ENCODE assay signal across 29 mouse cellular contexts in genomic region chr1:181009011-181009590, GRCm38 (mm10). TPM values are rescaled to one million over a fixed set of nuclear protein-coding genes. Genes with fewer than 3 reads are reported as not detected.
DNase-seq lines count a peak whose midpoint lies in the region; ATAC-seq and TF ChIP-seq lines count a peak whose summit lies in the region.
"Had no signal": no experiment of that assay in that cellular context is flagged by ENCODE, and none has a peak within 500 bp of the region (broad histone marks: within the 10 kb centered on the region; RNA-seq: fewer than 3 reads in every experiment).

No protein-coding gene starts in this region.

- H3K4me2 ChIP-seq in heart, embryonic 15.5 days = no peak overlapping the region
- H3K4me2 ChIP-seq in heart, embryonic 12.5 days = no peak overlapping the region
- H3K4me2 ChIP-seq in forebrain, embryonic 16.5 days (ENCODE audit: low read length) = no peak overlapping the region
- H3K4me2 ChIP-seq: forebrain, embryonic 15.5 days; hindbrain, embryonic 15.5 days had no signal

- 0 out of 2 replicates have a peak overlapping the region, but pooled peaks have one; percentile 45 for H3K27ac ChIP-seq in heart, embryonic 15.5 days
- no peak overlapping the region for H3K27ac ChIP-seq in heart, embryonic 12.5 days (ENCODE audit: poor library complexity, severe bottlenecking)
- peak overlapping the region; percentile 14; the same call in 1 of the 2 replicates for H3K27ac ChIP-seq in testis, adult 2 months (ENCODE audit: control insufficient read depth, insufficient read depth, low read depth, low read length)
- no peak overlapping the region for H3K27ac ChIP-seq in forebrain, embryonic 16.5 days (ENCODE audit: low read length)
- H3K27ac ChIP-seq: forebrain, embryonic 15.5 days; hindbrain, embryonic 15.5 days had no signal

- TF ChIP-seq CTCF in testis, adult 2 months (IDR thresholded peaks at IDR 0.05; ENCODE audit: control insufficient read depth, insufficient read depth, insufficient replicate concordance, low read depth, low read length) = no peak

- DNase-seq in testis, postnatal 14 days (ENCODE audit: low spot score) = no peak
- DNase-seq in adipocyte (ENCODE audit: low spot score) = peak; percentile 30
- DNase-seq in layer of hippocampus, adult 18-20 months (ENCODE audit: low spot score in 2 of 2) = no peak
- DNase-seq: midbrain, embryonic 14.5 days; right cerebral cortex, postnatal 25 days; thymus, postnatal 25 days had no signal

- no peaks in the 10 kb centered on the region for H3K27me3 ChIP-seq in heart, embryonic 15.5 days
- no peaks in the 10 kb centered on the region for H3K27me3 ChIP-seq in heart, embryonic 12.5 days (replicated peaks)
- no peaks in the 10 kb centered on the region for H3K27me3 ChIP-seq in testis, adult 2 months (ENCODE audit: control insufficient read depth, insufficient read depth, low read length)
- H3K27me3 ChIP-seq in forebrain, embryonic 16.5 days (replicated peaks; ENCODE audit: control insufficient read depth, insufficient read depth, low read length) = no peaks in the 10 kb centered on the region
- H3K27me3 ChIP-seq: forebrain, embryonic 15.5 days; hindbrain, embryonic 15.5 days had no signal

- TF ChIP-seq POLR2A in testis, adult 2 months (IDR thresholded peaks at IDR 0.05; ENCODE audit: control insufficient read depth, low read depth, low read length) = no peak

- no peak overlapping the region for H3K4me3 ChIP-seq in heart, embryonic 15.5 days
- H3K4me3 ChIP-seq in heart, embryonic 12.5 days = no peak overlapping the region
- no peak overlapping the region for H3K4me3 ChIP-seq in testis, adult 2 months (ENCODE audit: control insufficient read depth, low read depth, low read length)
- H3K4me3 ChIP-seq in forebrain, embryonic 16.5 days (replicated peaks; ENCODE audit: low read length) = no peak overlapping the region
- H3K4me3 ChIP-seq: erythroblast, embryonic 14.5 days; forebrain, embryonic 15.5 days; hindbrain, embryonic 15.5 days had no signal

- H3K9me3 ChIP-seq in heart, embryonic 15.5 days (replicated peaks) = no peaks in the 10 kb centered on the region
- no peaks in the 10 kb centered on the region for H3K9me3 ChIP-seq in heart, embryonic 12.5 days (replicated peaks)
- no peaks in the 10 kb centered on the region for H3K9me3 ChIP-seq in forebrain, embryonic 16.5 days (ENCODE audit: control insufficient read depth, low read length)
- H3K9me3 ChIP-seq: forebrain, embryonic 15.5 days; hindbrain, embryonic 15.5 days; megakaryocyte, embryonic 14.5 days had no signal

- H3K4me1 ChIP-seq in heart, embryonic 15.5 days (replicated peaks) = peaks cover 10% of the 10 kb centered on the region
- H3K4me1 ChIP-seq in heart, embryonic 12.5 days (replicated peaks) = peaks cover 12% of the 10 kb centered on the region
- peaks cover 4% of the 10 kb centered on the region for H3K4me1 ChIP-seq in testis, adult 2 months (ENCODE audit: control insufficient read depth, insufficient read depth, low read length)
- H3K4me1 ChIP-seq in forebrain, embryonic 16.5 days (replicated peaks; ENCODE audit: control insufficient read depth, insufficient read depth, low read length) = no peaks in the 10 kb centered on the region
- H3K4me1 ChIP-seq: forebrain, embryonic 15.5 days; hindbrain, embryonic 15.5 days had no signal

- no peak overlapping the region for H3K9ac ChIP-seq in heart, embryonic 15.5 days
- H3K9ac ChIP-seq in heart, embryonic 12.5 days = no peak overlapping the region
- no peak overlapping the region for H3K9ac ChIP-seq in forebrain, embryonic 16.5 days (replicated peaks; ENCODE audit: low read depth, low read length)
- H3K9ac ChIP-seq: forebrain, embryonic 15.5 days; hindbrain, embryonic 15.5 days had no signal

- 78% methylated on average over 4 of the region's 4 CpGs for WGBS in heart, embryonic 15.5 days
- 84% methylated on average over 4 of the region's 4 CpGs for WGBS in heart, embryonic 12.5 days
- 91% methylated on average over 4 of the region's 4 CpGs for WGBS in forebrain, embryonic 16.5 days

- ATAC-seq in heart, embryonic 15.5 days (replicated peaks; ENCODE audit: insufficient number of reproducible peaks, insufficient read depth, low FRiP score, low read depth) = no peak
- ATAC-seq in heart, embryonic 12.5 days (ENCODE audit: insufficient number of reproducible peaks, low FRiP score) = no peak
- no peak for ATAC-seq in forebrain, embryonic 16.5 days
- ATAC-seq: activated CD4-positive, CD25-positive, alpha-beta regulatory T cell, adult 4 months; CD4-positive, CD25-positive, alpha-beta regulatory T cell, adult 4 months; forebrain, embryonic 15.5 days; intestine, embryonic 16.5 days had no signal

- no peaks in the 10 kb centered on the region for H3K36me3 ChIP-seq in heart, embryonic 15.5 days
- no peaks in the 10 kb centered on the region for H3K36me3 ChIP-seq in heart, embryonic 12.5 days
- H3K36me3 ChIP-seq in testis, adult 2 months (ENCODE audit: control insufficient read depth, insufficient read depth, low read length) = no peaks in the 10 kb centered on the region
- H3K36me3 ChIP-seq in forebrain, embryonic 16.5 days (ENCODE audit: control insufficient read depth, insufficient read depth) = no peaks in the 10 kb centered on the region
- H3K36me3 ChIP-seq: forebrain, embryonic 15.5 days; hindbrain, embryonic 15.5 days had no signal

RNA-seq across cellular contexts. Expression of gene Ephx1, which starts 11.6 kb away (rescaled TPM):
- 10.0 and 10.7 TPM in 2 replicates for polyA plus RNA-seq in heart, embryonic 15.5 days (2015; fragmentation: Nextera tagmentation; extraction: Ambion mirVana)
- polyA plus RNA-seq in heart, embryonic 12.5 days (2016; fragmentation: Nextera tagmentation; extraction: Ambion mirVana) = 5.0 and 5.1 TPM in 2 replicates
- 60.1 and 63.9 TPM in 2 replicates for polyA plus RNA-seq in testis, adult 2 months (2012; rRNA removed)
- total RNA-seq in layer of hippocampus, adult 18-20 months (2021) = 10 to 100 TPM; 32.2 to 33.3 TPM
- 5.5 and 6.6 TPM in 2 replicates for polyA plus RNA-seq in forebrain, embryonic 16.5 days (2015; fragmentation: Nextera tagmentation; extraction: Ambion mirVana)
- polyA plus RNA-seq: erythroblast, embryonic 14.5 days had no signal

RNA-seq across cellular contexts. Expression of gene 9130409I23Rik, which starts 41.9 kb away (rescaled TPM):
- polyA plus RNA-seq in heart, embryonic 15.5 days (2015; fragmentation: Nextera tagmentation; extraction: Ambion mirVana) = not detected in 2 replicates
- not detected in 2 replicates for polyA plus RNA-seq in heart, embryonic 12.5 days (2016; fragmentation: Nextera tagmentation; extraction: Ambion mirVana)
- not detected in 2 replicates for polyA plus RNA-seq in testis, adult 2 months (2012; rRNA removed)
- total RNA-seq in layer of hippocampus, adult 18-20 months (2021) = not detected
- not detected in 2 replicates for polyA plus RNA-seq in forebrain, embryonic 16.5 days (2015; fragmentation: Nextera tagmentation; extraction: Ambion mirVana)
- total RNA-seq: ES-E14; heart, postnatal 4 days; left cerebral cortex, postnatal 14 days had no signal
- polyA plus RNA-seq: brain, embryonic 14.5 days; CD4-positive, CD25-positive, alpha-beta regulatory T cell, adult 4 months; cortical plate, adult 2 months; embryonic facial prominence, embryonic 11.5 days; erythroblast, embryonic 14.5 days; gonadal fat pad, adult 2 months; hindbrain, embryonic 15.5 days; intestine, embryonic 16.5 days; kidney, embryonic 16.5 days; limb, embryonic 14.5 days; lung, adult 2 months; midbrain, embryonic 14.5 days; neural tube, embryonic 14.5 days; stomach, embryonic 14.5 days had no signal

Comparison
In these comparisons a context has a peak if more than half of its experiments do, and no peak if none do; other contexts are left out.
1. H3K27ac ChIP-seq: peak in heart, embryonic 15.5 days (single experiment) and testis, adult 2 months (single experiment); none in heart, embryonic 12.5 days (single experiment) and forebrain, embryonic 16.5 days (single experiment).